Mouse (Mus musculus) myocyte (in vitro differentiated cells): ENCODE data around the gene Tlr3.

Experiments
- POLR2A ChIP-seq: IDR thresholded peaks from one replicate; pipeline ENCODE4 v1.6.1; 2011; ENCODE audit warnings: low read depth, mild to moderate bottlenecking, control low read depth, moderate library complexity; ENCODE audit not compliant: insufficient read length
- POLR2AphosphoS2 ChIP-seq: IDR thresholded peaks from one replicate; pipeline ENCODE4 v1.6.1; 2011; ENCODE audit warnings: low read depth, control low read depth; ENCODE audit not compliant: insufficient read length
- TCF12 ChIP-seq: IDR thresholded peaks from one replicate; pipeline ENCODE4 v1.6.1; 2011; ENCODE audit warnings: mild to moderate bottlenecking, control low read depth; ENCODE audit not compliant: poor library complexity, insufficient read depth, severe bottlenecking
- USF1 ChIP-seq: IDR thresholded peaks from one replicate; pipeline ENCODE4 v1.6.1; 2011; ENCODE audit warnings: low read depth, mild to moderate bottlenecking, control low read depth, moderate library complexity

GRCm38 (mm10) chr8:45359091-45359605 is 51.7 kb downstream of the Tlr3 start:
- TF ChIP-seq POLR2A (no peak), POLR2AphosphoS2 (no peak), TCF12 (no peak), USF1 (no peak)
